Mouse (Mus musculus) midbrain, embryonic 15.5 days (tissue): ENCODE data around the gene Dok7. TPM values are rescaled to one million over a fixed set of nuclear protein-coding genes. Genes with fewer than 3 reads are reported as not detected.

Source experiments
- ATAC-seq: fragments of 200-750 bp; cut with Nextera tagmentation; replicated peaks from 2 replicates; pipeline ENCODE4 v1.8.0; 2017; ENCODE audit warnings: moderate TSS enrichment
- H3K27ac ChIP-seq: fragments of 300-500 bp; sonication (generic); 2 replicates; pipeline ENCODE4 v1.5.1; 2015; ENCODE audit warnings: mild to moderate bottlenecking, inconsistent platforms
- H3K27me3 ChIP-seq: fragments of 300-500 bp; sonication (generic); replicated peaks from 2 replicates; pipeline ENCODE4 v1.6.1; 2015; ENCODE audit warnings: inconsistent platforms
- H3K36me3 ChIP-seq: fragments of 300-500 bp; sonication (generic); replicated peaks from 2 replicates; pipeline ENCODE4 v1.6.1; 2015; ENCODE audit warnings: inconsistent platforms
- H3K4me1 ChIP-seq: fragments of 300-500 bp; sonication (generic); 2 replicates; pipeline ENCODE4 v1.6.1; 2015; ENCODE audit warnings: inconsistent platforms
- H3K4me2 ChIP-seq: fragments of 300-500 bp; sonication (generic); 2 replicates; pipeline ENCODE4 v1.6.1; 2015; ENCODE audit warnings: inconsistent platforms, mild to moderate bottlenecking, moderate library complexity
- H3K4me3 ChIP-seq: fragments of 300-500 bp; sonication (generic); 2 replicates; pipeline ENCODE4 v1.5.1; 2015; ENCODE audit warnings: mild to moderate bottlenecking, inconsistent platforms
- H3K9ac ChIP-seq: fragments of 300-500 bp; sonication (generic); 2 replicates; pipeline ENCODE4 v1.6.1; 2015; ENCODE audit warnings: mild to moderate bottlenecking, inconsistent platforms
- H3K9me3 ChIP-seq: fragments of 300-500 bp; sonication (generic); 2 replicates; pipeline ENCODE4 v1.6.1; 2016; ENCODE audit warnings: inconsistent platforms
- WGBS: fragments of 180-500 bp; shearing (Covaris S2); methylation state at CpG from one replicate; pipeline ENCODE4 v1.1.7; 2015; ENCODE audit warnings: mixed read lengths; 5-methylcytosine and 5-hydroxymethylcytosine counted together
- microRNA-seq: library from miRNA; unstranded; fragments of <30 nt; microRNA quantifications from one replicate; pipeline ENCODE4, GENCODE M21; 2016
- polyA plus RNA-seq: library from polyadenylated mRNA; unstranded; fragments of >200 nt; fragmentation: Nextera tagmentation; extraction: Ambion mirVana; gene quantifications from 2 replicates; pipeline ENCODE4 v1.2.1, GENCODE M21; 2015

The Dok7 gene
- polyA plus RNA-seq, 1 experiment from 2014 or later, result 7.9 TPM

DNA sequence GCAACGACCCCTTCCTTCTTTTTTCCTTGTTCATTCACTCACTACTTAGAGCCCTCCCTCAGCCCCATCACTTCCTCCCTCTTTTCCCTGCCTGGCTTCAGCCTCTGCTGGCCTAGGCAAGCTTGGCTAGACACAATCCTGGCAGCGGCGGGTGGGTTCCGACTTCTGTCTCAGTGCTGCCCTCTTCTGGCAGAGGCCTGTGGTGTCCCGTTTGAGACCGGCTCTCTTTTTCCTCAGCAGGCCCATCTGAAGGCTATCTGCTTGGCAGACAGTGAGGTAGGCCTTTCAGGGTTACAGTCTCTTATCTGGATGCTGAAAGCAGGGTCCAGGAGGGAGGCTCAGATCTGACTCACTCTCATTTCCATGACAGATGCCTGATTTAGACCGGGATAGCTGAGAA is 75.2 kb downstream of the Dok7 start:
- Histone ChIP-seq H3K4me1 (no peaks in the 10 kb centered on the region), H3K9me3 (no peaks in the 10 kb centered on the region), H3K27me3 (no peaks in the 10 kb centered on the region), H3K4me3 (no peak overlapping the region), H3K27ac (no peak overlapping the region), H3K4me2 (no peak overlapping the region), H3K36me3 (no peaks in the 10 kb centered on the region), H3K9ac (peak overlapping the region; percentile 5; the same call in 1 of the 2 replicates)
- 6% methylated on average over 7 of the region's 7 CpGs for WGBS
- no peak; the same call in 1 of the 2 replicates for ATAC-seq

DNA sequence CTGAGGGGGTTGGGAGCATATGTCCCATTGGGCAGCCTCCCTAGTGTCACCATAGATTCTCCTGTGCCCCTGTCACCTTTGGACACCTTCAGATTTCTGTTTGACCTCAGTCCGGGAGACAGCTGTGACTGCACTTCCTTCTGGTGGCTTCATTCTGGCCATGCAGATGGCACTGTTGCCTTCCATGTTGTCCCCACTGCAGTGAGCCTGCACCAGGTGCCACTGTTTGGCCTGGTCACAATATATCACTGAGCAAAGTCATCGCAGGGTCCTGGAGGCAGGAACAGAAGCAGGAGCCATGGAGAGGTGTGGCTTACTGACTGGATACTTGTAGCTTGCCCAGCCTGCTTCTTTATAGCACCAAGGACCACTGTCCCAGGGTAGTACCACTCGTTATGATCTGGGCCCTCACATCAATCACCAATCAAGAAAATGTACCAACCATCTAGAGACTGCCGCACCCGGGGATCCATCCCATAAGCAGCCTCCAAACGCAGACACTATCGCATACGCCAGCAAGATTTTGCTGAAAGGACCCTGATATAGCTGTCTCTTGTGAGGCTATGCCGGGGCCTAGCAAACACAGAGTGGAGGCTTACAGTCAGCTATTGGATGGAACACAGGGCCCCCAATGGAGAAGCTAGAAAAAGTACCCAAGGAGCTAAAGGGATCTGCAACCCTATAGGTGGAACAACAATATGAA is 75.9 kb downstream of the Dok7 start:
- Histone ChIP-seq H3K27me3 (no peaks in the 10 kb centered on the region), H3K4me2 (no peak overlapping the region), H3K36me3 (no peaks in the 10 kb centered on the region), H3K4me3 (no peak overlapping the region), H3K27ac (no peak overlapping the region), H3K9me3 (no peaks in the 10 kb centered on the region), H3K9ac (no peak overlapping the region), H3K4me1 (no peaks in the 10 kb centered on the region)
- 92% methylated on average over 9 of the region's 9 CpGs for WGBS
- no peak for ATAC-seq

DNA sequence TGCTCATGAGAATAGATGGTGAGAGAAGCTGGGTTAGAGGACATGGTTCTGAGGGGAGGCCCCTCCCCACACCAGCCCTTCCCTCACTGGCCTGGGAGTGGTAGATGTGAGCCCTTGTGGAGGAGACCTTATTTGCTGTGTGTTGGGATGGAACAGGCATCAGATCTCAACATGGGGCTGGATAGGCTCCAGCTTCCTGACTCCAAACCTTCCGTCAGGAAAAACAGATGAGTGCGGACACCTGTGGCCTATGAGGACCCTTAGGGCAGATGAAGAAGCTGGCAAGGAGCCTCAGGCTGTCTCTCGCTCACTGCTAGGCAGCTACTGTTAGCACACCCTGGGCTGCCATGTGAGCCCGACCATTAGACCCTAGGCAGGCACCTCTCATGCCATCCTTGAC is 76.9 kb downstream of the Dok7 start:
- Histone ChIP-seq H3K4me3 (no peak overlapping the region), H3K36me3 (no peaks in the 10 kb centered on the region), H3K9me3 (no peaks in the 10 kb centered on the region), H3K9ac (no peak overlapping the region), H3K4me1 (peaks cover 3% of the 10 kb centered on the region; the same call in 1 of the 2 replicates), H3K4me2 (no peak overlapping the region), H3K27me3 (no peaks in the 10 kb centered on the region), H3K27ac (no peak overlapping the region)
- 84% methylated on average over 4 of the region's 4 CpGs for WGBS
- no peak for ATAC-seq

DNA sequence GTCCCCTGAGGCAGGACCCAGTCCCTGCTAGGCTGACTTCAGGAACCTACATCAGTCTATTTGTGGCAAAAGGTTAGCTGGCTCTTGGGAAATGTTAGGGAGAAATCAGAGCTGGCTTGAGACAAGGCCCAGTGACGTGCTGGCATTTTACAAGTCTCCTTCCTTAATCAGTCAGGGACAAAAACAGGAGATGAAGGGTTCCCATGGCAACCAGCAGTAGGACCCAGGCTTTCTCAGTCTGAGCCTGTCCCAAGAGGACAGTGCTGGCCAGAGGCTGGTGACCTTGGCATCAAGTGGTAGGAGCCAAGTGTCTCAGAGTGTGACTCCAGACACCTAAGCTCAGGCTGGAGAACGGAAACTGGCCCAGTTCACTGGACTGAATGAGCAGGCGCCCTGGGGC is 77.7 kb downstream of the Dok7 start:
- Histone ChIP-seq H3K4me1 (peaks cover 3% of the 10 kb centered on the region; the same call in 1 of the 2 replicates), H3K9ac (no peak overlapping the region), H3K27ac (no peak overlapping the region), H3K4me2 (no peak overlapping the region), H3K9me3 (no peaks in the 10 kb centered on the region), H3K27me3 (no peaks in the 10 kb centered on the region), H3K36me3 (no peaks in the 10 kb centered on the region), H3K4me3 (no peak overlapping the region)
- 63% methylated on average over 3 of the region's 3 CpGs for WGBS
- no peak for ATAC-seq

DNA sequence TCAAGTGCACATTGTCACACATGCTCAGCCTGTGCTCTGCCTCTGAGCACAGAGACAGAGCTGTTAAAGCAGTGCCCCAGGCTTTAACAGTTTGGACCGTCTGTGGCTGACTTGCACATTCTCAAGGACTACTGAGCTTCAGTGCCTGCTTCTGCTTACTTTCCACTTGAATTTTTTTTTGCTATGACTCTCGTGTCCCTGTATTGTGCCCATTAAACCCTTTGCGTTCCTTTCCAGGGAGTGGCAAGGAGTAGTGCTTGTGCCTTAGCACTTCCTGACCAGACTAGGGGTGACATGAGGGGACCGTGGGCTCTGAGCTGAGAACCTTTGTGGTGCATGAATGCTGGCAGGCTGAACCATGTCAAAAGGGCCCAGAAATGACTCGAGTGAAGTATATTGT is 79.3 kb downstream of the Dok7 start:
- Histone ChIP-seq H3K9me3 (no peaks in the 10 kb centered on the region), H3K9ac (no peak overlapping the region), H3K4me3 (no peak overlapping the region), H3K4me2 (no peak overlapping the region), H3K36me3 (no peaks in the 10 kb centered on the region), H3K4me1 (peaks cover 3% of the 10 kb centered on the region; the same call in 1 of the 2 replicates), H3K27me3 (no peaks in the 10 kb centered on the region), H3K27ac (no peak overlapping the region)
- ATAC-seq, result no peak
- WGBS, result 76% methylated on average over 5 of the region's 5 CpGs

Small RNA genes within 50 kb of the gene (microRNA-seq; reads per million reads assigned to microRNA genes)
- gene Mir3097, result 12.0 reads per million, percentile 31 among the genes with 10 or more reads in this experiment

Other genes starting within 250 kb of the Dok7 start
- 6.5 and 6.8 TPM in 2 replicates for gene Msantd1, start 148.8 kb upstream of the Dok7 start, polyA plus RNA-seq
- gene Rgs12, start 107.3 kb upstream of the Dok7 start, polyA plus RNA-seq, result 52.7 and 60.1 TPM in 2 replicates
- 0.49 and 0.67 TPM in 2 replicates for gene Hgfac, start 15.3 kb upstream of the Dok7 start, polyA plus RNA-seq
- 125 and 135 TPM in 2 replicates for gene Lrpap1, start 49.0 kb downstream of the Dok7 start, polyA plus RNA-seq
- gene Adra2c, start 221.6 kb downstream of the Dok7 start, polyA plus RNA-seq, result 0.32 and 0.86 TPM in 2 replicates